Mouse (Mus musculus): Measurements from ENCODE around the gene Shpk. TPM values are rescaled to one million over a fixed set of nuclear protein-coding genes. Genes with fewer than 3 reads are reported as not detected.

The Shpk gene
- polyA plus RNA-seq, 1 experiment = 0.93 TPM

- Histone ChIP-seq H3K4me3 (ENCODE audit: low read depth, low read length) (no peak overlapping the region), H3K36me3 (ENCODE audit: control insufficient read depth, insufficient read depth, low read length, poor library complexity, severe bottlenecking) (no peaks in the 10 kb centered on the region), H3K27ac (ENCODE audit: insufficient read depth, low read length) (no peak overlapping the region), H3K27me3 (ENCODE audit: control insufficient read depth, insufficient read depth, low read length, poor library complexity, severe bottlenecking) (no peaks in the 10 kb centered on the region), H3K4me1 (ENCODE audit: control insufficient read depth, insufficient read depth, low read length) (no peaks in the 10 kb centered on the region), H3K9ac (ENCODE audit: low read depth, poor library complexity, severe bottlenecking) (no peak overlapping the region), H3K9me3 (replicated peaks; ENCODE audit: control insufficient read depth, insufficient read depth, low read length, poor library complexity, severe bottlenecking) (no peaks in the 10 kb centered on the region)
- no peak for TF ChIP-seq POLR2A (IDR thresholded peaks at IDR 0.05; ENCODE audit: insufficient read depth, low read length)
- TF ChIP-seq EP300 (IDR thresholded peaks at IDR 0.05; ENCODE audit: insufficient read depth, low read depth, low read length) = no peak
- no peak for TF ChIP-seq CTCF (IDR thresholded peaks at IDR 0.05; ENCODE audit: low read depth, low read length)
Measured at GRCm38 (mm10) chr11:73257362-73257945, 58.2 kb downstream of the Shpk start.

- H3K27me3 ChIP-seq (ENCODE audit: control insufficient read depth, insufficient read depth, low read length, poor library complexity, severe bottlenecking) = no peaks in the 10 kb centered on the region
- H3K9ac ChIP-seq (ENCODE audit: low read depth, poor library complexity, severe bottlenecking) = no peak overlapping the region
- no peak overlapping the region for H3K4me3 ChIP-seq (ENCODE audit: low read depth, low read length)
- no peak overlapping the region for H3K27ac ChIP-seq (ENCODE audit: insufficient read depth, low read length)
- no peak for TF ChIP-seq EP300 (IDR thresholded peaks at IDR 0.05; ENCODE audit: insufficient read depth, low read depth, low read length)
- TF ChIP-seq CTCF (IDR thresholded peaks at IDR 0.05; ENCODE audit: low read depth, low read length) = no peak
- no peak for TF ChIP-seq POLR2A (IDR thresholded peaks at IDR 0.05; ENCODE audit: insufficient read depth, low read length)
- no peaks in the 10 kb centered on the region for H3K4me1 ChIP-seq (ENCODE audit: control insufficient read depth, insufficient read depth, low read length)
- no peaks in the 10 kb centered on the region for H3K9me3 ChIP-seq (replicated peaks; ENCODE audit: control insufficient read depth, insufficient read depth, low read length, poor library complexity, severe bottlenecking)
- no peaks in the 10 kb centered on the region for H3K36me3 ChIP-seq (ENCODE audit: control insufficient read depth, insufficient read depth, low read length, poor library complexity, severe bottlenecking)
Measured at GRCm38 (mm10) chr11:73258664-73259063, 59.4 kb downstream of the Shpk start.

GRCm38 (mm10) chr11:73260457-73260856 lies 61.2 kb downstream of the Shpk start:
- TF ChIP-seq CTCF (IDR thresholded peaks at IDR 0.05; ENCODE audit: low read depth, low read length) = no peak
- TF ChIP-seq EP300 (IDR thresholded peaks at IDR 0.05; ENCODE audit: insufficient read depth, low read depth, low read length) = no peak
- TF ChIP-seq POLR2A (IDR thresholded peaks at IDR 0.05; ENCODE audit: insufficient read depth, low read length) = no peak
- Histone ChIP-seq H3K36me3 (ENCODE audit: control insufficient read depth, insufficient read depth, low read length, poor library complexity, severe bottlenecking) (no peaks in the 10 kb centered on the region), H3K27me3 (ENCODE audit: control insufficient read depth, insufficient read depth, low read length, poor library complexity, severe bottlenecking) (no peaks in the 10 kb centered on the region), H3K9me3 (replicated peaks; ENCODE audit: control insufficient read depth, insufficient read depth, low read length, poor library complexity, severe bottlenecking) (no peaks in the 10 kb centered on the region), H3K27ac (ENCODE audit: insufficient read depth, low read length) (no peak overlapping the region), H3K4me3 (ENCODE audit: low read depth, low read length) (no peak overlapping the region), H3K9ac (ENCODE audit: low read depth, poor library complexity, severe bottlenecking) (no peak overlapping the region), H3K4me1 (ENCODE audit: control insufficient read depth, insufficient read depth, low read length) (no peaks in the 10 kb centered on the region)

GRCm38 (mm10) chr11:73261385-73261784 lies 62.1 kb downstream of the Shpk start:
- no peaks in the 10 kb centered on the region for H3K4me1 ChIP-seq (ENCODE audit: control insufficient read depth, insufficient read depth, low read length)
- TF ChIP-seq POLR2A (IDR thresholded peaks at IDR 0.05; ENCODE audit: insufficient read depth, low read length) = no peak
- no peak for TF ChIP-seq EP300 (IDR thresholded peaks at IDR 0.05; ENCODE audit: insufficient read depth, low read depth, low read length)
- no peak for TF ChIP-seq CTCF (IDR thresholded peaks at IDR 0.05; ENCODE audit: low read depth, low read length)
- no peaks in the 10 kb centered on the region for H3K36me3 ChIP-seq (ENCODE audit: control insufficient read depth, insufficient read depth, low read length, poor library complexity, severe bottlenecking)
- H3K27ac ChIP-seq (ENCODE audit: insufficient read depth, low read length) = no peak overlapping the region
- no peak overlapping the region for H3K4me3 ChIP-seq (ENCODE audit: low read depth, low read length)
- H3K9me3 ChIP-seq (replicated peaks; ENCODE audit: control insufficient read depth, insufficient read depth, low read length, poor library complexity, severe bottlenecking) = no peaks in the 10 kb centered on the region
- no peaks in the 10 kb centered on the region for H3K27me3 ChIP-seq (ENCODE audit: control insufficient read depth, insufficient read depth, low read length, poor library complexity, severe bottlenecking)
- H3K9ac ChIP-seq (ENCODE audit: low read depth, poor library complexity, severe bottlenecking) = no peak overlapping the region

- Histone ChIP-seq H3K4me1 (ENCODE audit: control insufficient read depth, insufficient read depth, low read length) (no peaks in the 10 kb centered on the region), H3K36me3 (ENCODE audit: control insufficient read depth, insufficient read depth, low read length, poor library complexity, severe bottlenecking) (no peaks in the 10 kb centered on the region), H3K27me3 (ENCODE audit: control insufficient read depth, insufficient read depth, low read length, poor library complexity, severe bottlenecking) (no peaks in the 10 kb centered on the region), H3K9ac (ENCODE audit: low read depth, poor library complexity, severe bottlenecking) (no peak within 1 kb of the TSS), H3K27ac (ENCODE audit: insufficient read depth, low read length) (no peak within 1 kb of the TSS), H3K9me3 (replicated peaks; ENCODE audit: control insufficient read depth, insufficient read depth, low read length, poor library complexity, severe bottlenecking) (no peaks in the 10 kb centered on the region), H3K4me3 (ENCODE audit: low read depth, low read length) (no peak within 1 kb of the TSS)
- TF ChIP-seq EP300 (IDR thresholded peaks at IDR 0.05; ENCODE audit: insufficient read depth, low read depth, low read length) (no peak), POLR2A (IDR thresholded peaks at IDR 0.05; ENCODE audit: insufficient read depth, low read length) (no peak), CTCF (IDR thresholded peaks at IDR 0.05; ENCODE audit: low read depth, low read length) (no peak)
Measured at GRCm38 (mm10) chr11:73267267-73267666, 68.0 kb downstream of the Shpk start, which contains the start of gene Trpv3. Gene Trpv3, plus strand, starts transcription at chr11:73267388.

Other genes starting within 250 kb of the Shpk start
- 3.6 and 3.7 TPM in 2 replicates for gene Atp2a3, start 238.3 kb upstream of the Shpk start, polyA plus RNA-seq (2011; ENCODE audit: insufficient read depth, insufficient read length, low read depth, missing spikeins)
- not detected in 2 replicates for gene P2rx1, start 200.4 kb upstream of the Shpk start, polyA plus RNA-seq (2011; ENCODE audit: insufficient read depth, insufficient read length, low read depth, missing spikeins)
- 3.0 and 3.1 TPM in 2 replicates for gene Camkk1, start 180.5 kb upstream of the Shpk start, polyA plus RNA-seq (2011; ENCODE audit: insufficient read depth, insufficient read length, low read depth, missing spikeins)
- gene Ncbp3, start 151.7 kb upstream of the Shpk start, polyA plus RNA-seq (2011; ENCODE audit: insufficient read depth, insufficient read length, low read depth, missing spikeins) = 17.9 TPM in 2 replicates
- 0.29 and 0.78 TPM in 2 replicates for gene Itgae, start 108.9 kb upstream of the Shpk start, polyA plus RNA-seq (2011; ENCODE audit: insufficient read depth, insufficient read length, low read depth, missing spikeins)
- gene Haspin, start 61.2 kb upstream of the Shpk start, polyA plus RNA-seq (2011; ENCODE audit: insufficient read depth, insufficient read length, low read depth, missing spikeins) = 13.0 and 14.0 TPM in 2 replicates
- gene P2rx5, start 39.0 kb upstream of the Shpk start, polyA plus RNA-seq (2011; ENCODE audit: insufficient read depth, insufficient read length, low read depth, missing spikeins) = 0.42 and 0.55 TPM in 2 replicates
- 51.9 TPM in 2 replicates for gene Emc6, start 22.4 kb upstream of the Shpk start, polyA plus RNA-seq (2011; ENCODE audit: insufficient read depth, insufficient read length, low read depth, missing spikeins)
- gene Tax1bp3, start 22.4 kb upstream of the Shpk start, polyA plus RNA-seq (2011; ENCODE audit: insufficient read depth, insufficient read length, low read depth, missing spikeins) = 36.2 and 37.1 TPM in 2 replicates
- gene Ctns, start 418 bp upstream of the Shpk start, polyA plus RNA-seq (2011; ENCODE audit: insufficient read depth, insufficient read length, low read depth, missing spikeins) = 15.3 and 15.4 TPM in 2 replicates
- not detected in 2 replicates for gene Trpv1, start 34.8 kb downstream of the Shpk start, polyA plus RNA-seq (2011; ENCODE audit: insufficient read depth, insufficient read length, low read depth, missing spikeins)
- 0.11 TPM in 1 of 2 replicates, not detected in the other for gene Trpv3, start 67.9 kb downstream of the Shpk start, polyA plus RNA-seq (2011; ENCODE audit: insufficient read depth, insufficient read length, low read depth, missing spikeins)
- gene Aspa, start 130.1 kb downstream of the Shpk start, polyA plus RNA-seq (2011; ENCODE audit: insufficient read depth, insufficient read length, low read depth, missing spikeins) = 2.1 and 3.7 TPM in 2 replicates
- gene Gm49340, start 130.3 kb downstream of the Shpk start, polyA plus RNA-seq (2011; ENCODE audit: insufficient read depth, insufficient read length, low read depth, missing spikeins) = not detected in 2 replicates
- gene Spata22, start 130.3 kb downstream of the Shpk start, polyA plus RNA-seq (2011; ENCODE audit: insufficient read depth, insufficient read length, low read depth, missing spikeins) = 2.2 and 3.0 TPM in 2 replicates
- gene Olfr20, start 151.3 kb downstream of the Shpk start, polyA plus RNA-seq (2011; ENCODE audit: insufficient read depth, insufficient read length, low read depth, missing spikeins) = not detected in 2 replicates
- gene Olfr376, start 171.8 kb downstream of the Shpk start, polyA plus RNA-seq (2011; ENCODE audit: insufficient read depth, insufficient read length, low read depth, missing spikeins) = not detected in 2 replicates
- gene Olfr1, start 200.2 kb downstream of the Shpk start, polyA plus RNA-seq (2011; ENCODE audit: insufficient read depth, insufficient read length, low read depth, missing spikeins) = not detected in 2 replicates
- not detected in 2 replicates for gene Olfr378, start 229.0 kb downstream of the Shpk start, polyA plus RNA-seq (2011; ENCODE audit: insufficient read depth, insufficient read length, low read depth, missing spikeins)